Mouse (Mus musculus) lung, postnatal 0 days (tissue): ENCODE results near the gene Rbfox2.

Experiments used
- CTCF ChIP-seq: IDR thresholded peaks from 2 replicates; pipeline ENCODE4 v1.5.1; 2016; ENCODE audit warnings: antibody characterized with exemption, mild to moderate bottlenecking
- EP300 ChIP-seq: IDR thresholded peaks from 2 replicates; pipeline ENCODE4 v1.6.1; 2016; ENCODE audit warnings: antibody characterized with exemption, mild to moderate bottlenecking, control low read depth

GRCm38 (mm10) chr15:77045609-77046008 is 261.2 kb downstream of the Rbfox2 start:
- no peak for TF ChIP-seq EP300
- no peak for TF ChIP-seq CTCF
